Mouse (Mus musculus) heart, postnatal 14 days (tissue): ENCODE measurements at regions not wholly inside any gene's neighbourhood (a gene's known extent, or its start where the extent isn't known, plus 50 kb on each side); places are given as distances from the start of the nearest gene placed in this dataset.
A peak's percentile ranks its signal among the peaks of the same experiment; 100 is the strongest.

Experiments
- DNase-seq, 2 experiments: peaks; one replicate each; pipeline ENCODE4 v3.0.0; 2021 to 2022
- intact Hi-C: fragments of 180-260 bp; cut with DNase I; formaldehyde crosslinking; loops from one replicate; pipeline ENCODE4 v1.15.1; 2025

DNA sequence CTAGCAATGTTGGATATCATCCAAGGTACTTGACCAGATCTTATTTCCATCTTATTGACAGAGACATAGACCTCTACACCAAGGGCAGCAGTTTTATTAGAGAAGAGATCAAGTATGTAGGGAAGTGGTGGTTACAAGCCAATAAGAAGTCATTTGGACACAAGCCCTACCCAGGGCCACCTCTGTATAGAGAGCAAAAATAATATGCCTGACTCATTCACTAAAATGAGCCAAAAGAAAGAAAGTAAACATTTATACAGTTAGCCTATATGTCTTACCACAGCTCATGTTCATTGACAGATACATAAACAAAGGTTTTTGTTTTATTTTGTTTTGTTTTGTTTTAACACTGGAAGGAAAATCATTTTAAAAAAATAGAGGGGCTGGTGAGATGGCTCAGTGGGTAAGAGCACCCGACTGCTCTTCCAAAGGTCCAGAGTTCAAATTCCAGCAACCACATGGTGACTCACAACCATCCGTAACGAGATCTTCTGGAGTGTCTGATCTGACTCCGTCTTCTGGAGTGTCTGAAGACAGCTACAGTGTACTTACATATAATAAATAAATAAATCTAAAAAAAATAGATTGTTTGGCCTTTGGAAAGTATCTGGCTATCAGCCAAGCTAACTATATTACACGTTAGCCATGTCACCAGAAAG lies 76.9 kb downstream of the Rlim start:
- intact Hi-C loops = no loop called here
- no peak for DNase-seq

DNA sequence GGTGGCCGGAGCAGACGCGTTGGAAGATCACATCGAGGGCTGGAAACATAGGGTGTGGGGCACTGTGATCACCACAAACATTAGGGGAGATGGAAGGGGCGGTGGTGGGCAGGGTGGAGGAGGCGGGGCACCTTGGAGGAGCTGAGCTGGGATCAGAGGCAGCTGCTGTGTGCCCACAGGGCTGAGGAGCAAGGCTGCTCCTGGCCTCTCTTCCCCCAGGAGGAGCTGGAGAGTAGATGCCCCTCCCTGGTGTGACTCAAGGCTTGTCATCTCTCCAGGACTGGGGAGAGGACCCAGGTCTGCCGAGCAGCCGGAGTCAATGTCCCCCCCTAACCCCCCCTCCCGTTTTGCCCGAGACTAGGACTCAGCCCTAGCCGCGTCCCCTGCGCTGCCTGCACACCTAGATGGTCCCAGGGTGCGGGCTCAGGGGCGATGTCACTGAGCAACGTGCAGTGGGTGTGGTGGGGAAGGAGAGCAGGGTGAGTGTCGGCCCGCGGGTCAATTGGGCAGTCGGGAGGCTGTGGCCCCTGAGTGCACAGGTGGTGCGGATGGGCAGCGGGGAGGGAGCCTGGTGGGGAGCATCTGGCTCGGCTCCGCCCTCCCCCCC lies 57.6 kb upstream of the Slc16a2 start:
- peak; percentile 1 to 2 for DNase-seq
- intact Hi-C loops = no loop called here
